Mouse (Mus musculus) liver, postnatal 0 days (tissue): ENCODE data around the gene Prkch. TPM values are rescaled to one million over a fixed set of nuclear protein-coding genes. Genes with fewer than 3 reads are reported as not detected.

Source experiments
- ATAC-seq: fragments of 200-750 bp; cut with Nextera tagmentation; 2 replicates; pipeline ENCODE4 v1.8.0; 2017; ENCODE audit warnings: mild to moderate bottlenecking, moderate library complexity
- DNase-seq: peaks from one replicate; pipeline ENCODE4 v3.0.0-alpha.2; 2016
- H3K27ac ChIP-seq: fragments of 300-500 bp; sonication (generic); 2 replicates; pipeline ENCODE4 v1.5.1; 2014; ENCODE audit warnings: antibody characterized with exemption, moderate library complexity, mild to moderate bottlenecking, low read depth
- H3K27me3 ChIP-seq: fragments of 300-500 bp; sonication (generic); 2 replicates; pipeline ENCODE4 v1.6.1; 2014; ENCODE audit warnings: low read length, control low read depth, mixed read lengths; ENCODE audit not compliant: insufficient read depth
- H3K36me3 ChIP-seq: fragments of 300-500 bp; sonication (generic); replicated peaks from 2 replicates; pipeline ENCODE4 v1.6.1; 2014; ENCODE audit warnings: mild to moderate bottlenecking, control low read depth, low read length, moderate library complexity, mixed read lengths; ENCODE audit not compliant: insufficient read depth
- H3K4me1 ChIP-seq: fragments of 300-500 bp; sonication (generic); 2 replicates; pipeline ENCODE4 v1.6.1; 2014; ENCODE audit warnings: antibody characterized with exemption, mild to moderate bottlenecking, control low read depth; ENCODE audit not compliant: insufficient read depth
- H3K4me2 ChIP-seq: fragments of 300-500 bp; sonication (generic); 2 replicates; pipeline ENCODE4 v1.6.1; 2014; ENCODE audit warnings: low read depth, mild to moderate bottlenecking, low read length, moderate library complexity, mixed read lengths
- H3K4me3 ChIP-seq: fragments of 300-500 bp; sonication (generic); 2 replicates; pipeline ENCODE4 v1.5.1; 2014; ENCODE audit warnings: low read depth, low read length
- H3K9ac ChIP-seq: fragments of 300-500 bp; sonication (generic); replicated peaks from 2 replicates; pipeline ENCODE4 v1.6.1; 2014; ENCODE audit warnings: mild to moderate bottlenecking, moderate library complexity
- H3K9me3 ChIP-seq: fragments of 300-500 bp; sonication (generic); 2 replicates; pipeline ENCODE4 v1.6.1; 2016; ENCODE audit warnings: mild to moderate bottlenecking, control low read depth, low read length, mixed read lengths
- CTCF ChIP-seq: sonication (generic); IDR thresholded peaks from 2 replicates; pipeline ENCODE4 v1.5.1; 2016; ENCODE audit warnings: antibody characterized with exemption, low read depth
- EP300 ChIP-seq: IDR thresholded peaks from 2 replicates; pipeline ENCODE4 v1.6.1; 2016; ENCODE audit warnings: antibody characterized with exemption, low read depth, mild to moderate bottlenecking
- WGBS: fragments of 180-500 bp; shearing (Covaris S2); extraction: QIAGEN DNeasy Blood & Tissue Kit; methylation state at CpG from one replicate; pipeline ENCODE4 v1.1.7; 2014; ENCODE audit not compliant: insufficient replicate concordance; 5-methylcytosine and 5-hydroxymethylcytosine counted together
- polyA plus RNA-seq: library from polyadenylated mRNA; unstranded; fragments of >200 nt; fragmentation: Nextera tagmentation; extraction: Ambion mirVana; gene quantifications from 2 replicates; pipeline ENCODE4 v1.2.1, GENCODE M21; 2015

The Prkch gene
- polyA plus RNA-seq, 1 experiment from 2014 or later: 2.3 TPM

- H3K27ac ChIP-seq: peak overlapping the region; percentile 22; the same call in 1 of the 2 replicates
- H3K9me3 ChIP-seq: no peaks in the 10 kb centered on the region
- no peak overlapping the region for H3K4me3 ChIP-seq
- H3K4me1 ChIP-seq: no peaks in the 10 kb centered on the region
- H3K36me3 ChIP-seq: no peaks in the 10 kb centered on the region
- 38% methylated on average over 13 of the region's 13 CpGs for WGBS
- H3K27me3 ChIP-seq: no peaks in the 10 kb centered on the region
- TF ChIP-seq CTCF (no peak), EP300 (no peak)
- ATAC-seq: no peak
- H3K4me2 ChIP-seq: no peak overlapping the region
- DNase-seq: no peak
- no peak overlapping the region for H3K9ac ChIP-seq
These were observed 22.9 kb downstream of the Prkch start for GRCm38 (mm10) chr12:73607381-73608064.

GRCm38 (mm10) chr12:73608065-73608397, 23.4 kb downstream of the Prkch start:
- Histone ChIP-seq H3K9ac (no peak overlapping the region), H3K27ac (no peak overlapping the region), H3K9me3 (no peaks in the 10 kb centered on the region), H3K27me3 (no peaks in the 10 kb centered on the region), H3K36me3 (no peaks in the 10 kb centered on the region), H3K4me1 (no peaks in the 10 kb centered on the region), H3K4me2 (no peak overlapping the region), H3K4me3 (no peak overlapping the region)
- TF ChIP-seq CTCF (no peak), EP300 (no peak)
- DNase-seq (no peak), ATAC-seq (no peak)
- 22% methylated on average over 4 of the region's 4 CpGs for WGBS

- ATAC-seq: no peak
- DNase-seq: no peak
- Histone ChIP-seq H3K27me3 (no peaks in the 10 kb centered on the region), H3K36me3 (no peaks in the 10 kb centered on the region), H3K9me3 (no peaks in the 10 kb centered on the region), H3K27ac (no peak overlapping the region), H3K4me2 (no peak overlapping the region), H3K9ac (no peak overlapping the region), H3K4me3 (no peak overlapping the region), H3K4me1 (no peaks in the 10 kb centered on the region)
- WGBS: 71% methylated on average over 3 of the region's 3 CpGs
- no peak for TF ChIP-seq CTCF
- no peak for TF ChIP-seq EP300
These were observed 24.7 kb downstream of the Prkch start for GRCm38 (mm10) chr12:73609262-73609661.

GRCm38 (mm10) chr12:73609676-73610545, 25.3 kb downstream of the Prkch start:
- TF ChIP-seq EP300 (no peak), CTCF (no peak)
- DNase-seq (no peak), ATAC-seq (no peak)
- no peaks in the 10 kb centered on the region for H3K4me1 ChIP-seq
- no peaks in the 10 kb centered on the region for H3K9me3 ChIP-seq
- H3K9ac ChIP-seq: no peak overlapping the region
- no peak overlapping the region for H3K27ac ChIP-seq
- no peaks in the 10 kb centered on the region for H3K27me3 ChIP-seq
- no peak overlapping the region for H3K4me2 ChIP-seq
- no peaks in the 10 kb centered on the region for H3K36me3 ChIP-seq
- no peak overlapping the region for H3K4me3 ChIP-seq
- WGBS: 58% methylated on average over 18 of the region's 18 CpGs

GRCm38 (mm10) chr12:73610831-73611370, 26.3 kb downstream of the Prkch start:
- Histone ChIP-seq H3K9ac (no peak overlapping the region), H3K36me3 (no peaks in the 10 kb centered on the region), H3K4me3 (no peak overlapping the region), H3K27ac (no peak overlapping the region), H3K27me3 (no peaks in the 10 kb centered on the region), H3K4me2 (no peak overlapping the region), H3K4me1 (no peaks in the 10 kb centered on the region), H3K9me3 (no peaks in the 10 kb centered on the region)
- ATAC-seq: no peak
- WGBS: 50% methylated on average over 8 of the region's 8 CpGs
- no peak for TF ChIP-seq EP300
- TF ChIP-seq CTCF: no peak
- DNase-seq: no peak

- no peaks in the 10 kb centered on the region for H3K4me1 ChIP-seq
- no peak overlapping the region for H3K9ac ChIP-seq
- H3K4me3 ChIP-seq: no peak overlapping the region
- DNase-seq (no peak), ATAC-seq (no peak)
- no peak overlapping the region for H3K4me2 ChIP-seq
- no peak overlapping the region for H3K27ac ChIP-seq
- H3K9me3 ChIP-seq: no peaks in the 10 kb centered on the region
- no peaks in the 10 kb centered on the region for H3K36me3 ChIP-seq
- WGBS: 53% methylated on average over 3 of the region's 3 CpGs
- TF ChIP-seq EP300 (no peak), CTCF (no peak)
- no peaks in the 10 kb centered on the region for H3K27me3 ChIP-seq
These were observed 27.1 kb downstream of the Prkch start for GRCm38 (mm10) chr12:73611741-73612140.
